Mouse (Mus musculus) CH12.LX (cell line): ENCODE results near the gene Baz2b. TPM values are rescaled to one million over a fixed set of nuclear protein-coding genes. Genes with fewer than 3 reads are reported as not detected.

Source experiments
- DNase-seq: peaks from one replicate; pipeline ENCODE4 v3.0.0-alpha.2; 2013; ENCODE audit errors: extremely low read depth
- H3K27ac ChIP-seq: 2 replicates; pipeline ENCODE4 v1.5.1; 2012; ENCODE audit warnings: low read depth, mild to moderate bottlenecking, control low read depth, moderate library complexity; ENCODE audit not compliant: insufficient read depth
- H3K27me3 ChIP-seq: replicated peaks from 2 replicates; pipeline ENCODE3; 2012; ENCODE audit warnings: inconsistent platforms
- H3K36me3 ChIP-seq, 2 experiments: replicated peaks in 1 of 2; 2 replicates each; pipeline versions ENCODE3 to v1.6.1; 2012; ENCODE audit warnings: inconsistent platforms in 1 of 2, low read length in 1 of 2, mild to moderate bottlenecking in 1 of 2, mixed read lengths in 1 of 2, moderate library complexity in 1 of 2; ENCODE audit not compliant: control insufficient read depth in 1 of 2, insufficient read depth in 1 of 2
- H3K4me1 ChIP-seq, 2 experiments: 2 replicates each; pipeline ENCODE4 v1.6.1; 2012; ENCODE audit warnings: inconsistent platforms in 1 of 2, moderate library complexity in 1 of 2; ENCODE audit not compliant: insufficient read depth in 2 of 2, control insufficient read depth in 1 of 2
- H3K4me2 ChIP-seq: 2 replicates; pipeline ENCODE4 v1.6.1; 2012; ENCODE audit warnings: low read depth, mild to moderate bottlenecking, control low read depth; ENCODE audit not compliant: poor library complexity, insufficient read depth, severe bottlenecking
- H3K4me3 ChIP-seq, 3 experiments: fragments of 150-350 bp in 1 of 3; sonication (generic) in 1 of 3; replicated peaks in 1 of 3; 2 replicates each; pipeline versions ENCODE3 to v1.5.1; 2011 to 2012; ENCODE audit warnings: low read depth in 2 of 3, low read length in 2 of 3, mild to moderate bottlenecking in 2 of 3, moderate library complexity in 2 of 3, control low read depth in 1 of 3, improper control_type of control experiment in 1 of 3, inconsistent platforms in 1 of 3, mixed read lengths in 1 of 3; ENCODE audit not compliant: poor library complexity in 1 of 3
- H3K79me2 ChIP-seq: replicated peaks from 2 replicates; pipeline ENCODE4 v1.6.1; 2012; ENCODE audit warnings: mild to moderate bottlenecking, moderate library complexity; ENCODE audit not compliant: control insufficient read depth, poor library complexity, insufficient read depth, severe bottlenecking; ENCODE audit errors: extremely low read depth
- H3K9ac ChIP-seq: 2 replicates; pipeline ENCODE4 v1.6.1; 2012; ENCODE audit warnings: low read depth, mild to moderate bottlenecking, control low read depth, moderate library complexity; ENCODE audit not compliant: insufficient read depth
- H3K9me3 ChIP-seq: replicated peaks from 2 replicates; pipeline ENCODE3; 2012; ENCODE audit warnings: low read length, inconsistent platforms, mixed read lengths
- E2F4 ChIP-seq: IDR thresholded peaks from 2 replicates; pipeline ENCODE4 v1.6.1; 2011; ENCODE audit warnings: low read depth, low read length, improper control_type of control experiment; ENCODE audit not compliant: insufficient replicate concordance
- ELF1 ChIP-seq: IDR thresholded peaks from 2 replicates; pipeline ENCODE4 v1.6.1; 2014; ENCODE audit warnings: low read depth, mild to moderate bottlenecking, inconsistent platforms, low read length, improper control_type of control experiment
- ETS1 ChIP-seq: conservative IDR thresholded peaks from 2 replicates; pipeline ENCODE4 v1.6.1; 2012; ENCODE audit warnings: low read depth, mild to moderate bottlenecking, inconsistent platforms, low read length, improper control_type of control experiment, moderate library complexity
- IRF4 ChIP-seq: IDR thresholded peaks from 2 replicates; pipeline ENCODE4 v1.6.1; 2014; ENCODE audit warnings: low read depth, mild to moderate bottlenecking, inconsistent platforms, low read length, improper control_type of control experiment
- JUN ChIP-seq: IDR thresholded peaks from 2 replicates; pipeline ENCODE4 v1.6.1; 2011; ENCODE audit warnings: low read depth, mild to moderate bottlenecking, low read length, improper control_type of control experiment, moderate library complexity; ENCODE audit not compliant: insufficient read depth
- JUND ChIP-seq: conservative IDR thresholded peaks from 2 replicates; pipeline ENCODE4 v1.6.1; 2011; ENCODE audit warnings: low read depth, low read length, improper control_type of control experiment
- KAT2A ChIP-seq: IDR thresholded peaks from 2 replicates; pipeline ENCODE4 v1.6.1; 2012; ENCODE audit warnings: low read length, improper control_type of control experiment, inconsistent platforms; ENCODE audit not compliant: insufficient replicate concordance
- MXI1 ChIP-seq: IDR thresholded peaks from 2 replicates; pipeline ENCODE4 v1.6.1; 2011; ENCODE audit warnings: mild to moderate bottlenecking, low read depth, low read length, improper control_type of control experiment
- MYC ChIP-seq: IDR thresholded peaks from 2 replicates; pipeline ENCODE4 v1.6.1; 2011; ENCODE audit warnings: low read depth, mild to moderate bottlenecking, improper control_type of control experiment, low read length
- NELFE ChIP-seq: IDR thresholded peaks from 2 replicates; pipeline ENCODE4 v1.6.1; 2011; ENCODE audit warnings: low read depth, low read length, improper control_type of control experiment
- POLR2A ChIP-seq: IDR thresholded peaks from 2 replicates; pipeline ENCODE4 v1.6.1; 2011; ENCODE audit warnings: low read depth, mild to moderate bottlenecking, improper control_type of control experiment, low read length
- POLR2AphosphoS2 ChIP-seq: IDR thresholded peaks from 2 replicates; pipeline ENCODE4 v1.6.1; 2011; ENCODE audit warnings: low read depth, low read length, improper control_type of control experiment
- RAD21 ChIP-seq: IDR thresholded peaks from 2 replicates; pipeline ENCODE4 v1.6.1; 2011; ENCODE audit warnings: low read depth, mild to moderate bottlenecking, low read length, improper control_type of control experiment, moderate library complexity
- SMC3 ChIP-seq: IDR thresholded peaks from 2 replicates; pipeline ENCODE4 v1.6.1; 2011; ENCODE audit warnings: low read depth, low read length, improper control_type of control experiment
- TCF12 ChIP-seq: IDR thresholded peaks from 2 replicates; pipeline ENCODE4 v1.6.1; 2014; ENCODE audit warnings: low read depth, mild to moderate bottlenecking, inconsistent platforms, low read length, improper control_type of control experiment
- USF1 ChIP-seq: IDR thresholded peaks from 2 replicates; pipeline ENCODE4 v1.6.1; 2014; ENCODE audit warnings: low read depth, mild to moderate bottlenecking, inconsistent platforms, low read length, improper control_type of control experiment
- USF2 ChIP-seq: conservative IDR thresholded peaks from 2 replicates; pipeline ENCODE4 v1.6.1; 2011; ENCODE audit warnings: low read depth, low read length, improper control_type of control experiment
- ZC3H11A ChIP-seq: IDR thresholded peaks from 2 replicates; pipeline ENCODE4 v1.6.1; 2012; ENCODE audit warnings: low read depth, mild to moderate bottlenecking, inconsistent platforms, low read length, improper control_type of control experiment
- ZNF384 ChIP-seq: IDR thresholded peaks from 2 replicates; pipeline ENCODE4 v1.6.1; 2012; ENCODE audit warnings: low read depth, low read length, improper control_type of control experiment, inconsistent platforms
- dilution Hi-C: fragments of 300-500 bp; cut with MboI; formaldehyde crosslinking; loops from 2 replicates; pipeline ENCODE4 v1.14.3; 2020; ENCODE audit warnings: low sequenced_read_pairs; ENCODE audit not compliant: extremely low pct_unique_long_range_greater_than_20kb, extremely low pct_ligation_motif_present
- in situ Hi-C: fragments of 300-500 bp; cut with MboI; formaldehyde crosslinking; loops from 3 replicates; pipeline ENCODE4 v1.14.3; 2019; ENCODE audit warnings: low sequenced_read_pairs, low pct_ligation_motif_present, low pct_unique_long_range_greater_than_20kb, mixed read lengths
- polyA plus RNA-seq: library from polyadenylated mRNA; unstranded; fragments of >175 nt; gene quantifications from 2 replicates; pipeline ENCODE4 v1.2.1, GENCODE M21; 2012; ENCODE audit warnings: low read depth; ENCODE audit not compliant: insufficient read length
- total RNA-seq, 2 experiments: library from RNA; depleted of rRNA; stranded (reverse); fragments of 300-350 nt in 1 of 2; fragments of >200 nt in 1 of 2; gene quantifications; 2 replicates each; pipeline ENCODE4 v1.2.3; 2012 to 2014

The Baz2b gene
- total and polyA plus RNA-seq, 3 experiments = 17.3 to 36.3 (median 31.9) TPM

- in situ Hi-C loops = no loop called here
- Histone ChIP-seq H3K36me3 (no peaks in the 10 kb centered on the region), H3K4me3 (no peak overlapping the region), H3K9ac (no peak overlapping the region), H3K79me2 (no peaks in the 10 kb centered on the region), H3K4me2 (no peak overlapping the region), H3K9me3 (peaks cover 6% of the 10 kb centered on the region), H3K4me1 (peaks cover 4 to 20% of the 10 kb centered on the region in 2 experiments; a peak in 3 of 4 replicates), H3K27ac (no peak overlapping the region), H3K27me3 (no peaks in the 10 kb centered on the region)
- TF ChIP-seq ELF1 (no peak), KAT2A (no peak), E2F4 (no peak), JUND (no peak), SMC3 (no peak), ZNF384 (no peak), ZC3H11A (no peak), USF1 (no peak), ETS1 (no peak), TCF12 (no peak), RAD21 (no peak), USF2 (no peak), JUN (no peak)
- DNase-seq = no peak
- dilution Hi-C loops = no loop called here
Measured at GRCm38 (mm10) chr2:60166878-60167277, 42.8 kb downstream of the Baz2b start.

DNA sequence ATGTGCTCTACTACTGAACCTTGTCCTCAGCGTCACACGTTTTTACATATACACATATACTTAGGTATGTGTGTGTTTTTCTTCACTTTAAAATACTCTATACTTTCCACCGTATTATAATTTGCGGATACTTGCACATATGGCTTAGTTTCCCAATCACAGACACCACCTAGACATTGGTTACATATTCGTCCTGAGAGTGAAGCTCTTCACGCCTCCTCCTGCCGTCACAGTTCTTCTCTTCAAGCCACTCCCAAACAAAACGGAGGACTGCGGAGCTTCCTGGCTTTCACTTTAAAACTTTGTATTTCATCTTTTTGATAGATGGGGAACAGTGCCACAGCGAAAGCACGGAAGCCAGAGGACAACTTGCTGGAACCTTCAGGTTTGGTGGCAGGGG lies 44.0 kb downstream of the Baz2b start:
- H3K9me3 ChIP-seq = peaks cover 6% of the 10 kb centered on the region
- no peak overlapping the region for H3K9ac ChIP-seq
- no peaks in the 10 kb centered on the region for H3K36me3 ChIP-seq
- H3K4me2 ChIP-seq = no peak overlapping the region
- dilution Hi-C loops = no loop called here
- in situ Hi-C loops = no loop called here
- H3K4me3 ChIP-seq = no peak overlapping the region
- no peaks in the 10 kb centered on the region for H3K79me2 ChIP-seq
- peaks cover 4 to 11% of the 10 kb centered on the region in 2 experiments; a peak in 3 of 4 replicates for H3K4me1 ChIP-seq
- no peak overlapping the region for H3K27ac ChIP-seq
- no peak for DNase-seq
- no peak for TF ChIP-seq MYC
- H3K27me3 ChIP-seq = no peaks in the 10 kb centered on the region

GRCm38 (mm10) chr2:60163744-60164143 lies 45.9 kb downstream of the Baz2b start:
- no peaks in the 10 kb centered on the region for H3K36me3 ChIP-seq
- TF ChIP-seq MXI1 = no peak
- no peak for TF ChIP-seq IRF4
- no peak for TF ChIP-seq POLR2A
- no peak for TF ChIP-seq KAT2A
- TF ChIP-seq USF2 = no peak
- no peak for TF ChIP-seq NELFE
- TF ChIP-seq POLR2AphosphoS2 = no peak
- TF ChIP-seq MYC = no peak
- no peak for TF ChIP-seq ELF1
- TF ChIP-seq ZC3H11A = no peak
- TF ChIP-seq, all 38 proteins: peak for 0
- no peak overlapping the region for H3K4me3 ChIP-seq
- H3K4me1 ChIP-seq = peaks cover 4 to 11% of the 10 kb centered on the region in 2 experiments; a peak in 3 of 4 replicates
- no peak for DNase-seq
- H3K27me3 ChIP-seq = no peaks in the 10 kb centered on the region
- dilution Hi-C loops (no loop called here), in situ Hi-C loops (no loop called here)
- H3K9ac ChIP-seq = no peak overlapping the region
- no peaks in the 10 kb centered on the region for H3K9me3 ChIP-seq
- H3K79me2 ChIP-seq = no peaks in the 10 kb centered on the region
- no peak overlapping the region for H3K27ac ChIP-seq
- no peak overlapping the region for H3K4me2 ChIP-seq
